Mouse (Mus musculus) gastrocnemius, postnatal 14 days (tissue): ENCODE measurements around the gene Rcan1. TPM values are rescaled to one million over a fixed set of nuclear protein-coding genes. Genes with fewer than 3 reads are reported as not detected.

Source experiments
- DNase-seq: peaks from one replicate; pipeline ENCODE4 v3.0.0; 2021; ENCODE audit warnings: mixed read lengths
- intact Hi-C: fragments of 180-260 bp; cut with DNase I; formaldehyde crosslinking; loops from one replicate; pipeline ENCODE4 v1.15.1; 2025; ENCODE audit warnings: low total_unique reads
- total RNA-seq, 2 experiments: library from RNA; stranded (reverse); gene quantifications; 2 replicates each; pipeline ENCODE4 v1.2.3; 2021

Rcan1 gene
- total RNA-seq, 2 experiments from 2014 or later = 42.3 to 60.5 TPM

- intact Hi-C loops = no loop called here
- no peak for DNase-seq
These were observed 105.2 kb downstream of the Rcan1 start for GRCm38 (mm10) chr16:92365477-92365876.

- intact Hi-C loops = no loop called here
- DNase-seq = no peak
These were observed 110.0 kb downstream of the Rcan1 start for GRCm38 (mm10) chr16:92360711-92361110.

- no peak for DNase-seq
- intact Hi-C loops = no loop called here
These were observed 111.4 kb downstream of the Rcan1 start, which contains the start of gene Kcne1 for GRCm38 (mm10) chr16:92359229-92359628. TSS of gene Kcne1 (minus strand) at chr16:92359468.

- no peak for DNase-seq
These were observed 111.9 kb downstream of the Rcan1 start for GRCm38 (mm10) chr16:92358734-92359133.

DNA sequence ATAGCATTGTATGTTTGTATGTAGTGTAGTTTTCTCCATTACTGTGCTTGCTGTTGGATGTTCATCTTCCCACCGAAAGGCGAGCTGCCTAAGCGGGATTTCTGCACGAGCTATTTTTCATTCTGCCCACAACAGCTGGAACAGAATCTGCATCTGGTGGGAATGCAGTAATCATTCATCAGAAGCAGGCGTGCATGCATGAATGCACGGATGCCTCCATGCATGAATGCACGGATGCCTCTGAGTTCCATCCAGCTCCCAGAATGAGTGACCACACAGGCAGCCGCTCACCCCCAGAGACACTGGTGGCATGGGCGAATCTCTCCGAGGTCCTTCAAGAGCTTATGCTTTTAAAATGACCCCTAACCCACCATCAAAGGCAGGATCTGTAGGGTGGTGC lies 113.1 kb downstream of the Rcan1 start:
- intact Hi-C loops = no loop called here
- DNase-seq = no peak

More at GRCm38 (mm10) chr16:92358734-92359133, 111.9 kb downstream of the Rcan1 start:
- intact Hi-C loops = no loop called here

DNA sequence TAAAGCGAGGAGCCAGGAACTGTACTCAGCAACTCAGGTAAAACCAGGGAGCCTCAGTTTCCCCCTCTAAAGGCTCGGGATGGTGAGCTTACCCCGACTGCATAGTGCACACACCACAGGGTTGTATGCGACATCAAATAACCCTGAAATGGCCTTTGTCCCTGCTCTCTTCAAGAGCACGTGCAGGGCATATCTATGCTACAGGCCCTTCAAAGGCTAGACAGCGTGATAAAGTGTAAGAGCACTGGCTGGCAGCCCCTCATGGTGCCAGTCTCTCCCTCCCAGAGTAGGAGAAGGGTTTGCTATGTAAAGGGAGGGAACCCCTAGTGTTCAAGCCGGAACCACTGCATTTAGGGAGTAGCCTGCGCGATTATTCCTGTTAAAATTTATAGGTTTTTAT lies 113.6 kb downstream of the Rcan1 start:
- no peak for DNase-seq
- intact Hi-C loops = no loop called here

DNA sequence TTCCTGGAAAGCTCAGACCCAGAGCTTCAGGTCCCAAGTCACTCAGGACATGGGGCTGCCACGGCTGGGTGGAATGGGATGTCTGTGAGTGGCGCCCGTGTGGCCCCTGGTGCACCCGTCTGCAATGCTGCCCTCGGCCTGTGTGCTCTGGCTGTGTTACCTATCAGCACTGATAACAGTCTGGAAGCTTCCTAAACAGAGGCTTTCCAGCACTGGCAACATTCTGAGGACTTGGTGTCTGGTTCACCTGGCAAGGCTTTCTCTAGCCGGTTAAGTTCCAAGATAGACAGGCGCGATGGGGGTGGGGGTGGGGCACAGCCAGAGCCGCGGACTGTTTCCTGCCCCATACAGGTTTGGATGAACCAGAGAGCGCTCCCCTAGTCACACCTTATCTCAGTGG lies 114.7 kb downstream of the Rcan1 start:
- DNase-seq = no peak
- intact Hi-C loops = no loop called here

GRCm38 (mm10) chr16:92355366-92355765 lies 115.3 kb downstream of the Rcan1 start:
- intact Hi-C loops = no loop called here
- no peak for DNase-seq

DNA sequence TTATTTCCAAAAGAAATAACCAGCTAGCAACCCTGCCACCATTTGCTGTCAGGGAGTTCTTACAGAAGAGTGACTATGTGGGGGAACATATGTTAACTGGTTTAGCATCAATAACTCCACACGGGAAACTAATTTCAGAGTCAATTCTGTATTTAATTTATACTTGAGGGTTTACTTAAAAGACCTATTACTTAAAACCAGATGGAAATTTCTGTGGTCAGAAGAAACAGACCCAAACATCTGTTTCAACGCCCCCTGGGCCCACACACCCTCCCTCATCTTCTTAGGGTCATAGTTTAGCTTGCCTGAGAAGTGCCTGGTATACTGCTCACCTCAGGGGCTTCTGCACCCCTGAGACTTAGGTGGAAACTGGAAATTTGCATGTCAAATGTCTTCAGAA lies 116.8 kb downstream of the Rcan1 start:
- intact Hi-C loops = no loop called here
- DNase-seq = no peak

DNA sequence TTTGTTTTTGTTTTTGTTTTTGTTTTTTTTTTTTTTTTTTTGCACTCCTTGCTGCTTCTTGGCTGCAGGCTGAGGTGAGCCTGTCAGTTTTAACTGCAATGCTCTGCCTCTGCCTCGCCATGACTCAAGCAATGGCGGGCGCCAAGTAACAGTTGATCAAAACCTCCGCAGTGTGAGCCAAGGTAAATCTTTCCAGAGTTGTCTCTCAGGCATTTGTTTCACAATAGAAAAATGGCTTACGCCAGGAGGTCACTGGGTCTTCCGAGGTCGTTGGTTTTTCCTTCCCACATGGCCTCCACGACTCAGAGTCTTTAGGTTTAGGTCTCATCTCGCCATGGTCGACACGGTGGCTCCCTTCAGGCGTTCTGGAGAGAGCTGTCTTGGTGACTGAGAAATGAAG lies 117.4 kb downstream of the Rcan1 start:
- intact Hi-C loops = no loop called here

GRCm38 (mm10) chr16:92348941-92349340 lies 121.7 kb downstream of the Rcan1 start:
- intact Hi-C loops = loop anchor here (5.0 to 10.0 kb wide), 2 partner anchors 33 to 106 kb away; no protein-coding TSS in a partner anchor

More for the DNA sequence above, 117.4 kb downstream of the Rcan1 start:
- no peak for DNase-seq

GRCm38 (mm10) chr16:92346297-92346916 lies 124.3 kb downstream of the Rcan1 start:
- peak; percentile 31 for DNase-seq
- intact Hi-C loops = loop anchor here (5.0 to 10.0 kb wide), 2 partner anchors 36 to 108 kb away; no protein-coding TSS in a partner anchor

More at GRCm38 (mm10) chr16:92348941-92349340, 121.7 kb downstream of the Rcan1 start:
- DNase-seq = peak; percentile 36

DNA sequence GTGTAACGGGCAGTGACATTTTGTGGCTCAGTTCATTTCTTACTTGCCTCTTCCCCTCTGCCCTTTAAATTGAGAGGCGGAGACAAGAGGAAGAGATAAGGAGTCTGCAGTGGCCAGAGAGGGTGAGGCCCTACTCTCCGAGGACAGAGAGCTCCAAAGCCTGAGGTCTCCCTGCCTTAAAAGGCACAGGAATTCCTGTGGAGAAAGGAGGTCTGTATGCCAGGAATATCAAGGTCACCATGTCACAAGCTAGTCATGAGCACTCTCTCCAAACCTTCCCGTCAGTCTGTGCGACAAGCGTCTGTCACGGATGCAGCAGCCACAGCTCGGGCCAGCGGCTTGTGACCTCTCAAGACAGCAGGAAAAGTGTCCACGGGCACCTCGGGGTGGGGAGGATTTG lies 125.5 kb downstream of the Rcan1 start:
- intact Hi-C loops = loop anchor here (5.0 to 10.0 kb wide), 2 partner anchors 37 to 110 kb away; no protein-coding TSS in a partner anchor

More for the DNA sequence above, 125.5 kb downstream of the Rcan1 start:
- no peak for DNase-seq

Other genes with a start within 250 kb of the Rcan1 start
- not detected for gene Kcne2, start 178.5 kb downstream of the Rcan1 start, total RNA-seq
- 10 to 100 TPM; 52.0 to 65.5 TPM for gene Smim11, start 169.6 kb downstream of the Rcan1 start, total RNA-seq
- gene Fam243, start 149.4 kb downstream of the Rcan1 start, total RNA-seq = not detected
- not detected for gene Kcne1, start 111.4 kb downstream of the Rcan1 start, total RNA-seq
- under 1 TPM in 1 of 2 experiments, not detected in 1; 0.08 TPM for gene Clic6, start 14.9 kb upstream of the Rcan1 start, total RNA-seq